Mouse (Mus musculus): Measurements from ENCODE around the gene Hhipl1. TPM values are rescaled to one million over a fixed set of nuclear protein-coding genes. Genes with fewer than 3 reads are reported as not detected.

Gene Hhipl1
- polyA plus RNA-seq, 1 experiment, result not detected

DNA sequence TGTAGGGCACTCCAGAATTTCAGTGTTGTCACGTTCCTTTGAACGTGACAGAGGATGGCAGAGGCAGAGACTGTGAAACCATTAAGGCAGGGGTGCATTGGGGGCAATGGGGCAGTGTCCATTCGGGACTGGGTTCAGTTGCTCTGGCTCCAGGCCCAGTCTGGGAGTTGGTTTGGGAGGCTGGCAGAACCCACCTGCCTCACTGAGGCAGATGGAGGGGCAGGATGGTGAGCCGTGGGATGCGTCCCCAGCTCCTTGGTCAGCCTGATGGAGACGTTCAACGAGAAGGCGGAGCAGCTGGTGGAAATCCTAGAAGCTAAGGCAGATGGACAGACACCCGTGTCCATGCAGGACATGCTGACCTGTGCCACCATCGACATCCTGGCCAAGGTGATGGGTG, 44.9 kb downstream of the Hhipl1 start:
- H3K4me1 ChIP-seq (ENCODE audit: control insufficient read depth, insufficient read depth, insufficient read length, low read length), result no peaks in the 10 kb centered on the region
- H3K4me3 ChIP-seq (ENCODE audit: insufficient read depth, low read depth, low read length), result no peak overlapping the region
- no peak overlapping the region for H3K27ac ChIP-seq (replicated peaks; ENCODE audit: low read depth, low read length)

DNA sequence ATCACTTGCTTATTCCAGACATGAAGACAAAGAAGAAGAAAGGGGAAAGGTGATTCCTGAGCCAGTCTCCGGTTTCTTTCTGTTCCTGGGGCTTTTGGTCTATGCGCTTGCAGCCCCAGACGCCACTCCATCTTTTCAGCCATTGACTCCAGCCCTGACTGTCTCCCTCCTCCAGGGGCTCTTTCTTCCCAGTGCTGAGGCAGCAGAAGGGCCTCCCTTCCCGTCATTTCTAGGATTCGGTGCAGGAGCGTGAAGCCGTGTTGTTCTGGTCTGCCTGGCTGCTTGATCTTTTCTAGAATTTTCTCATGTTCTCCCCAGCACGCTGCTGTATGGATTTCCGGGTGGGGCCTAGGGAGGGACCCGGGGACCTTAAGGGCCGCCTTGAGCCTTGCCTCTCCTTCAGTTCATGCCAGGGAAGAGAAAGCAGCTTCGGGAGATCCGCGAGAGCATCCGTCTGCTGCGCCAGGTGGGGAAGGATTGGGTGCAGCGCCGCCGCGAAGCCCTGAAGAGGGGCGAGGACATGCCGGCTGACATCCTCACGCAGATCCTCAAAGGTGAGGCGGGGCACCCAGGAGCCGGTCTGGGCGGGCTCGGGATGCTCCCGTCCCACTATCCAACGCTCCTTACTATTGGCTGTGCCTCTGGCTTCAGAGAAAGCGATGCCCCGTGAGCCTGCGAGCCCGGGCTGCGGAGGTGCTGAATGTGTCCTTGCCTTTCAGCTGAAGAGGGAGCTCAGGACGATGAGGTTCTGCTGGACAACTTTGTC, 46.5 kb downstream of the Hhipl1 start:
- Histone ChIP-seq H3K4me1 (ENCODE audit: control insufficient read depth, insufficient read depth, insufficient read length, low read length) (no peaks in the 10 kb centered on the region), H3K4me3 (ENCODE audit: insufficient read depth, low read depth, low read length) (no peak overlapping the region), H3K27ac (replicated peaks; ENCODE audit: low read depth, low read length) (no peak overlapping the region)

DNA sequence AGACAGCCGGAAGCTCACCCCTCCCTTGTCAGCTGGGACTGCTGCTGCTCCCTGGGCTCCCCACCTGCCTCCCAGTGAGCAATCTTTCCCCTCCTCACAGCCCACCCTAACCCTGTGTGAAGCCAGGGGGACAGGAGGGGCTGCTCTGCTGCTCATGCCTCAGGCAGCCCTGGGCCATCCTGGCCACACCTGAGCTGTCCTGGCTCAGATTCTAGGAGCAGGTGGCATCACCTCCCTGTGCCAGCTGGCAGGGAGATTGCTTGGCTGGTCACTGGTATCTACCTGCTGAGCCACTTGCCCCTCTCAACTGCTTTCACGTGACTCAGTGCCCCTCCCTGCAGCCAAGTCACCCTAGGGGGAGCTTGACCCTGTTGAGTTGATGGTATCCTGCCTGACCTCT, 48.2 kb downstream of the Hhipl1 start:
- no peak overlapping the region for H3K4me3 ChIP-seq (ENCODE audit: insufficient read depth, low read depth, low read length)
- no peak overlapping the region for H3K27ac ChIP-seq (replicated peaks; ENCODE audit: low read depth, low read length)
- H3K4me1 ChIP-seq (ENCODE audit: control insufficient read depth, insufficient read depth, insufficient read length, low read length), result no peaks in the 10 kb centered on the region

DNA sequence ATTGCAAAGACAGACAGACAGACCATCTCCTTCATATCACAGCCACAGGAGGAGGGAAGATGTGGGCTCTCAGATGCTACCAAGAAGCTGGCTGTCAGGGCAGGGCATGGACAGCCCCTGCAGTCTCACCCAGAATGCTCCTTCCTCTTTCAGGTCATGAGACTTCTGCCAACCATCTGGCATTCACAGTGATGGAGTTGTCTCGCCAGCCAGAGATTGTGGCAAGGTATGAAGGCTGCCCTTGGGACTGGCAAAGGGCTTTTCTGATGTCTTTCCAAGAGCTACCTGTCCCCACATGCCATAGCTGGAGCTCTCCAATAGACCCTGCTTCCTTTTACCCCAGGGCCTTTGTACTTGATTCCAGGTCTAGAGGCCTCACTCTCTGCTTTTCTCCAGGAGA, 49.2 kb downstream of the Hhipl1 start:
- Histone ChIP-seq H3K4me3 (ENCODE audit: insufficient read depth, low read depth, low read length) (no peak overlapping the region), H3K27ac (replicated peaks; ENCODE audit: low read depth, low read length) (no peak overlapping the region), H3K4me1 (ENCODE audit: control insufficient read depth, insufficient read depth, insufficient read length, low read length) (no peaks in the 10 kb centered on the region)

DNA sequence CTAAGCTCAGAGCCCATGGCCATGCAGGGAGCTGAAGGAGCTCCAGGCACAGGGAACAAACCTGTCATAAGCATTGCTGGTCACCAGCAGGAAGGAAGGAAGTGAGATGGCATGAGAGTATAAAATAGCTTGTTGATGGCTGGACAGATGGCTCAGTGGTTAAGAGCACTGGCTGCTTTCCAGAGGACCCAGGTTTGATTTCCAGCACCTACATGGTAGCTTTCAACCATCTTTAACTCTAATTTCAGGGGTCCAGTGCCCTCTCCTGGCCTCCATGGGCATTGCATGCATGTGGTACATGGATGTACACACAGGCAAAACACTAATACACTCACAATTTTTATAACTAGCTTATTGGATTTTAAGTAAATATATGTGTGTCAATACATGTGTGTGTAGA, 49.9 kb downstream of the Hhipl1 start:
- no peak overlapping the region for H3K4me3 ChIP-seq (ENCODE audit: insufficient read depth, low read depth, low read length)
- H3K4me1 ChIP-seq (ENCODE audit: control insufficient read depth, insufficient read depth, insufficient read length, low read length), result no peaks in the 10 kb centered on the region
- no peak overlapping the region for H3K27ac ChIP-seq (replicated peaks; ENCODE audit: low read depth, low read length)

DNA sequence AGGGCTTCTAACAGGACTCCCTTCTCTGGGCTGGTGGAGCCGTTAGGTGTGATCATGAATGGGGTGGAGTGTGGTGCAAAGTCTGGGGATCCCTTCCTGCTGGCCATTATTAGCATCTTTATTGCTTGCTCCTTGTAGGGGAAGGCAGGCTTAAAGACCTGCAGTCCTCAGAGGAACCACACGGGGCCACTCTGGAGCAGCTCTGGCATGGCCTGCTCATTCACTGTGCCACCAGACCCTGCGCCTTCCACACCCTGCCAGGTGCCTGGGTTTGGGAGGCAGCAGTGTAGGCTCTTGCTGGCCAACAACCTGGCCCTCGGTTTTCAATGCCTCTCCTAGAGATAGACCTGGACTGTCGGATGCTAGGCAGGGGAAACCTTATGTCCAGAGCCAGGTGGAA, 57.7 kb downstream of the Hhipl1 start:
- Histone ChIP-seq H3K4me3 (ENCODE audit: insufficient read depth, low read depth, low read length) (no peak overlapping the region), H3K27ac (replicated peaks; ENCODE audit: low read depth, low read length) (no peak overlapping the region)

DNA sequence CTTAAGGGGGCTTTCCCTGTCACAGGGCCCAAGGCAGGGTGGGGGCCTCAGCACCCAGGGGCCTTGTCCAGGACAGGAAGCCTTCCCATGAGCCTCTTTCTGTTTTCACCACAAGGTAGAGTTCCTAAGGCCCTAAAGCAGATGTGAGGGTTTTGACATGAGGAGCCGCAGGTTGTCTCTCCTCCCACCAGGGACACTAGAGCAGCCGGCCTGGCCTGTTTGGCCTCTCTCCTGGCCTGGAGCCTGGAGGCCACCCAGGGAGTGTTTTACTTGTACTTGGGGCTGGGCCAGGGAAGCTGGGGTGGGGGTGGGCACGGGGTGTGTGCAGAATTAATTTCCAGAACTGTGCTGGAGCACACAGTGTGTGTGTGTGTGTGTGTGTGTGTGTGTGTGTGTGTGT, 59.3 kb downstream of the Hhipl1 start:
- peaks cover 29% of the 10 kb centered on the region for H3K4me1 ChIP-seq (ENCODE audit: control insufficient read depth, insufficient read depth, insufficient read length, low read length)
- H3K27ac ChIP-seq (replicated peaks; ENCODE audit: low read depth, low read length), result no peak overlapping the region
- H3K4me3 ChIP-seq (ENCODE audit: insufficient read depth, low read depth, low read length), result no peak overlapping the region

More for the DNA sequence above, 57.7 kb downstream of the Hhipl1 start:
- H3K4me1 ChIP-seq (ENCODE audit: control insufficient read depth, insufficient read depth, insufficient read length, low read length), result peaks cover 20% of the 10 kb centered on the region

DNA sequence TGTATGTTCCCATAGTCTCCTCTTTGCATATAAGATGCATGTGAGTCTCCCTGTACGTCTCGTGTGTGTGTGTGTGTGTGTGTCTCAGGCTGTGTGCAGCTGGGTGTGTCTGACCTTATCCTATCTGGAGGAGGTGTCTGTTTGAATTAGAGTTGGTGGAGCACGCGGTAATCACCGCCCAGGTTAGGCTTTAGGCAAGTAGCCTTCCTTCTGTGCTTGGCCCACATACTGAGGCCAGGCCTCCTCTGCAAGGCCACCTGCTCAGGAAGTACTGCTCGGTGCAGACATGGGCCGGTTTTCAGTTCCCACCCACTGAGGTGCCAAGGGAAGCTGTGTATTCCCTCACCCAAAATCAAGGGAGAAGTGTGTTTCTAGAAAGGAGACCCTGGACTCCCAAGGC, 59.8 kb downstream of the Hhipl1 start:
- peak overlapping the region; percentile 7; the same call in 1 of the 2 replicates for H3K27ac ChIP-seq (replicated peaks; ENCODE audit: low read depth, low read length)
- H3K4me1 ChIP-seq (ENCODE audit: control insufficient read depth, insufficient read depth, insufficient read length, low read length), result peaks cover 29% of the 10 kb centered on the region
- H3K4me3 ChIP-seq (ENCODE audit: insufficient read depth, low read depth, low read length), result no peak overlapping the region

DNA sequence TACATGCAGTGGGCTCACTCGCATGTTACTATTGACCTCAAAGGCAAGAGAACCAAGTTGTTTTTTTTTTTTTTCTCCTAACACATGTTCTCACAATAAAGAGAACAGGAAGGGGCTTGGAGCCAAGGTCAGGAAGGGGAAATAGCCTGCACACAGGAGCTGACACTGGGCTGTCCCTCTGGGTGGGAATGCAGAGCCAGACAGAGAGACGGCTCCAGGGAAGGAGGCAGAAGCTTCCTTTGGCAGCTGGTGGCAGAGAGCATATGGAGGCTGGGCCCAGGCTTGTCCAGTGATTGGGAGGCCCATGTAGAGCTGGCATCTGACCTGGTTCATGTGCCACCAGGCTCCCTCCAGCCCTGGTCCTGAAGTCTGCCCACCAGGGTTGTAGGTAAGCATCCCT, 61.8 kb downstream of the Hhipl1 start:
- H3K4me1 ChIP-seq (ENCODE audit: control insufficient read depth, insufficient read depth, insufficient read length, low read length), result peaks cover 29% of the 10 kb centered on the region
- H3K27ac ChIP-seq (replicated peaks; ENCODE audit: low read depth, low read length), result peak overlapping the region; percentile 91
- no peak overlapping the region for H3K4me3 ChIP-seq (ENCODE audit: insufficient read depth, low read depth, low read length)

DNA sequence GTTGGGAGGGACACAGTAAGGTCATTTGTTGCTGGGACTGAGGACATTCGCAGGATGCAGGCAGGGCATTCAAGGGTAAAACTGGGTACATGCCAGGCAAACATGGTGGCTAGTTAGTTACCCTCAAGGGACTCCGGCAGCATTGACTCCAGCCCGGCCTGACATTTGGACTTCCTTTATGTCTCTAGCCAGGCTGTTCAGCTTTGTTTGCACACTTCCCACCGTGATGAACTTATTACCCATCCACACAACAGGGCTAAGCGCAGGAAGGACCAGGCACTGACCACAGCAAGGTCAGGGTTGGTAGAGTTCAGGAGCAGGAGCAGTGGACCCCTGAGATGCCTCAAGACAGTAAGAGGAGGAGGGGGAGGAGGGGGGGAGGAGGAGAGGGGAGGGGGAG, 62.9 kb downstream of the Hhipl1 start:
- Histone ChIP-seq H3K4me1 (ENCODE audit: control insufficient read depth, insufficient read depth, insufficient read length, low read length) (peaks cover 29% of the 10 kb centered on the region), H3K4me3 (ENCODE audit: insufficient read depth, low read depth, low read length) (no peak overlapping the region), H3K27ac (replicated peaks; ENCODE audit: low read depth, low read length) (peak overlapping the region; percentile 91)

DNA sequence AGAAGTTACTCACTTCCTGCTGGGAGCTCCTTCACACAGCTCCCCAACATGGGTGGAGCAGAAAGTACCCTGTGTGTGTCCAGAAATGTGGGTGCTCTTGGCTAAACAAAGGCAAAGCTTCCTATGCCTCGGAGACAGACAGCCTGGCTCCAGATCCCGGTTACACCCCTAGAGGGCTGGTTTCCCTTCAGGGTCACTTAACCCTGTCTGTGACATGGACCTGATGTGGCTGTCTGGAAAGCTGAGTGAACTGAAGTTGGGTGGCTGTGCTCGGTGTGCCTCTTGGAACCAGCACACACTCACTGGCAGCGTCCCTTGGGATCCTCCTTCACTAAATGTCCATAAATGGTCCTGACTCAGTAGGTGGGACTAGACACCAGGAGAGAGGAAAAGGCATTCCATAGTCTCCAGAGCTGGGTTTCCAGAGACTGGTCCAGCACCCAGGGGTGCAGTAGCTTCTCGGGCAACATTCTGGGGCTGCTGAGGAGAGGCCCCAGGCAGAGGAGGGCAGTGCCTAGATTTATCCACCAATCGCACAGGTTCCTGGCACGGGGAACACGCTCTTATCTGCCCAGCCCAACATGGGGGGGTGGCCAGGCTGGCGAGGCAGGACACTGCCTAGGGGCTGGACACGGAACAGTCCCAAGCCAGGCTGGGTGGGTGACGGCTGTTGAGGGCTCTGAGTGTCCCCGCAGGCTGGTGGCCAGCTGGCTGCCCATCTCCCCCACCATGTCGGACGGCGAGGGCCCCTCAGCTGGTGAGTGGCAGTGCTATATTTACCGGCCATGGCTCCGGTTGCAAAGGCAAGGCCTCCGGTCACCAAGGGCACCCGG, 64.7 kb downstream of the Hhipl1 start, which contains the start of gene Eml1:
Gene Eml1 (plus strand): TSS at position 362 of the 833 bp plus-strand sequence.
- Histone ChIP-seq H3K4me3 (ENCODE audit: insufficient read depth, low read depth, low read length) (peak within 1 kb of the TSS; percentile 57), H3K27ac (replicated peaks; ENCODE audit: low read depth, low read length) (peak within 1 kb of the TSS; percentile 94), H3K4me1 (ENCODE audit: control insufficient read depth, insufficient read depth, insufficient read length, low read length) (peaks cover 25% of the 10 kb centered on the region)

DNA sequence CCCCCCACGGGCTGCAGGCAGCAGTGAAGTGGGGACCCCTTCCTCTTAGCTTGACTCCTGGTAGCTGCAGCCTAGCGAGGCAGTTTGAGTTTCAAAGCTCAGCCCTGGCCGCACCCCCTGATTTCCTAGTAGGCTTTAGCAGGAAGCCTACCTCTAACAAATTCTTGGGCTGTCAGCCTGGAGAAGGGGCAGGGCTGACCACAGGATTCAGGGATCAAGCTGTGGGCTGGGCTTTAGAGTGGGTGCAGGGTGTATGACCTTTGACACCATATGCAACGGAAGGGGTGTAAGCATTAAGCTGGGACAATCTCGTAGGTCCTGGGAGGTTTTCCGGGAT, 65.3 kb downstream of the Hhipl1 start:
- H3K4me1 ChIP-seq (ENCODE audit: control insufficient read depth, insufficient read depth, insufficient read length, low read length), result peaks cover 22% of the 10 kb centered on the region
- H3K27ac ChIP-seq (replicated peaks; ENCODE audit: low read depth, low read length), result peak overlapping the region; percentile 94
- H3K4me3 ChIP-seq (ENCODE audit: insufficient read depth, low read depth, low read length), result peak overlapping the region; percentile 57

DNA sequence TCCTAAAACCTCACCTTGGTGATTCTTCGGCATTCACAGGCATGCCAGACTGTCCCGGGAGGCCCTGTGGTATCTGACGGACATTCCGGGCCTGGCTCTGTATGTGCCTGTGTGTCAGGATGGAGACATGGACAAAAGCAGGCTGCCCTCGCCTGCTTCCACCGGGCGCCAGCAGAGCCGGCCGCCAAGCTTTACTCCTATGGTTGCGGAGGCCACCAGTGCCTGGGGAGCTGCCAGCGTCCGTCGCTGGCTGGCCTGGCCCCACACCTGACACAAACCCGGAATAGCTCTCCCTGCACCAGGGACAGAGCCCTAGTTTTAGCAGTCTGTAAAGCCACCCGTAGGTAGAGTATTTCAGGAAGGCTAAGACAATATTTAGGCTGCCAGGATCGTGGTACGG, 66.2 kb downstream of the Hhipl1 start:
- 0 out of 2 replicates have a peak overlapping the region, but pooled peaks have one; percentile 57 for H3K4me3 ChIP-seq (ENCODE audit: insufficient read depth, low read depth, low read length)
- H3K4me1 ChIP-seq (ENCODE audit: control insufficient read depth, insufficient read depth, insufficient read length, low read length), result peaks cover 22% of the 10 kb centered on the region

DNA sequence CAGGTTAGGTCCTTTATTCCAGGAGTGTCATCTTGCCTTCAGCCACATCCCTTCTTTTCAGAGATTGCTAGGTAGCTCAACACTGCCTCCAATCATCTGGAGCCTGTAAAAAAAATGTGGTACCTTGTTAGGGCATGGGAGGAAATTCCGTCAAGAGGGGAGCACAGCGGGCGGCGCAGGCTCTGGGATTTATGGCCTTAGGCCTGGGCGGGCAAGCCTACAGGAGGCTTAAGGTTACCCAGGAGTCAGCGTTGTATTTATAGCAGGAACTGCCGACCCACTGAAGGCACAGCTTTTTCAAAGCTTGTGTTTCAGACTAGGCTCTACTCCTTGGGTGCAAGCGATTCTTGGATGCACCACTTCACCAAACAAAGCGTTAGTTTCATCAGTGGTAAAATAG, 67.5 kb downstream of the Hhipl1 start:
- H3K27ac ChIP-seq (replicated peaks; ENCODE audit: low read depth, low read length), result no peak overlapping the region

More for the DNA sequence above, 66.2 kb downstream of the Hhipl1 start:
- peak overlapping the region; percentile 94; the same call in 1 of the 2 replicates for H3K27ac ChIP-seq (replicated peaks; ENCODE audit: low read depth, low read length)

DNA sequence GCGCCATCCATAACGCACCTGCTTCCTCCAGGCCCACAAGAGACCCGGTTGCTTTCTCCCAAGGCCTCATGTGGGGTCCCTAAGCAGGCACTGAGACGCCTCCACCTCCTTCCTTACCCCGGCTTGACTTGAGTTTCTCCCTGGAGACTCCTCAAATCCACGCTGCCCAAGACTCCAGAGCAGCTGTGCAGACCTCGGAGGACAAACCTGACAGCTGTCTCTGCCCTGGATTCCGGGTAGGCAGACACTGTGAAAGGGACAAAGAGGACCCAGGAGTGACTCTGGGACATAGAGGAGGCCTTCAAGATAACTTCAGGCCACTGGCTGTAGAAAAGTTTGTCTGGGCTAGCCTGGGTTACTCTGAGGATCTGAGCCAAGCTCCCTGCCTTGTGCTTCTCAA, 68.6 kb downstream of the Hhipl1 start:
- Histone ChIP-seq H3K4me3 (ENCODE audit: insufficient read depth, low read depth, low read length) (no peak overlapping the region), H3K4me1 (ENCODE audit: control insufficient read depth, insufficient read depth, insufficient read length, low read length) (peaks cover 3% of the 10 kb centered on the region), H3K27ac (replicated peaks; ENCODE audit: low read depth, low read length) (no peak overlapping the region)

More for the DNA sequence above, 67.5 kb downstream of the Hhipl1 start:
- Histone ChIP-seq H3K4me1 (ENCODE audit: control insufficient read depth, insufficient read depth, insufficient read length, low read length) (peaks cover 10% of the 10 kb centered on the region), H3K4me3 (ENCODE audit: insufficient read depth, low read depth, low read length) (no peak overlapping the region)

Data from brown adipose tissue, adult 24 weeks (tissue).